28 mouse cellular contexts compared by ENCODE assay signal in the genomic region with DNA sequence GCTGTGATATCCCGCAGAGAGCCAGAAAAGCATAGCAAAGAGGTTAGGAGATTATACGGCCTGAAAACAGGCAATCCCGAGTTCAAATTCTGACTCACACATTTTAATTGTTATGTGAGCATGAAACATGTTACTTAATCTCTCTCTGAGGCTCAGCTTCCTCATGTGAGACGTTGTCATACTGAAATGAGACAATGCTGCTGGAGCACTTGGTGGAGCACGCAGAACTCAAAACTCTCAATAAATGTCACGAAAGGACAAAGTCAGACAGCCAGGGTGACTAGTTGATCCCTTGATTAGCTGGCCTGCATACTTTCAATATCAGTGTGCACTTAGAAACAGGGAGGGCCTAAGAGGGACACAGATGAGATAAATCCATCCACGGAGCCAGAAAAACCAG.
DNase-seq lines count a peak whose midpoint lies in the region; ATAC-seq lines count a peak whose summit lies in the region.
"Had no signal": no experiment of that assay in that cellular context is flagged by ENCODE, and none has a peak within 500 bp of the region (broad histone marks: within the 10 kb centered on the region; RNA-seq: fewer than 3 reads in every experiment).

No protein-coding gene starts in this region.

- H3K4me1 ChIP-seq in forebrain, embryonic 12.5 days = peaks cover 8% of the 10 kb centered on the region
- no peaks in the 10 kb centered on the region for H3K4me1 ChIP-seq in forebrain, embryonic 11.5 days (replicated peaks; ENCODE audit: control insufficient read depth, insufficient read depth, low read length)
- peaks cover 9% of the 10 kb centered on the region for H3K4me1 ChIP-seq in heart, embryonic 13.5 days
- H3K4me1 ChIP-seq in midbrain, embryonic 12.5 days = peaks cover 9% of the 10 kb centered on the region; the same call in 1 of the 2 replicates
- H3K4me1 ChIP-seq in midbrain, embryonic 14.5 days (ENCODE audit: control insufficient read depth, insufficient read depth, low read length) = peaks cover 3% of the 10 kb centered on the region; the same call in 1 of the 2 replicates
- H3K4me1 ChIP-seq: embryonic facial prominence, embryonic 15.5 days; forebrain, embryonic 15.5 days; heart, embryonic 15.5 days; hindbrain, embryonic 15.5 days; kidney, embryonic 15.5 days; limb, embryonic 12.5 days; liver, embryonic 15.5 days had no signal

- H3K27ac ChIP-seq in forebrain, embryonic 12.5 days = 0 out of 2 replicates have a peak overlapping the region, but pooled peaks have one; percentile 36
- no peak overlapping the region for H3K27ac ChIP-seq in forebrain, embryonic 11.5 days (ENCODE audit: low read depth, low read length)
- 0 out of 2 replicates have a peak overlapping the region, but pooled peaks have one; percentile 12 for H3K27ac ChIP-seq in heart, embryonic 13.5 days (replicated peaks)
- peak overlapping the region; percentile 39; the same call in 1 of the 2 replicates for H3K27ac ChIP-seq in midbrain, embryonic 12.5 days (replicated peaks)
- H3K27ac ChIP-seq in midbrain, embryonic 14.5 days (replicated peaks; ENCODE audit: low read depth, low read length) = no peak overlapping the region
- H3K27ac ChIP-seq: embryonic facial prominence, embryonic 15.5 days; forebrain, embryonic 15.5 days; heart, embryonic 15.5 days; hindbrain, embryonic 15.5 days; kidney, embryonic 15.5 days; limb, embryonic 12.5 days; liver, embryonic 15.5 days; stomach, embryonic 15.5 days had no signal

- 64% methylated on average over 7 of the region's 7 CpGs for WGBS in forebrain, embryonic 12.5 days
- WGBS in forebrain, embryonic 11.5 days = 73% methylated on average over 7 of the region's 7 CpGs
- 65% methylated on average over 7 of the region's 7 CpGs for WGBS in heart, embryonic 13.5 days
- WGBS in midbrain, embryonic 12.5 days = 63% methylated on average over 7 of the region's 7 CpGs
- 65% methylated on average over 7 of the region's 7 CpGs for WGBS in midbrain, embryonic 14.5 days

- ATAC-seq in forebrain, embryonic 12.5 days (ENCODE audit: low FRiP score) = no peak
- no peak for ATAC-seq in forebrain, embryonic 11.5 days (replicated peaks; ENCODE audit: low FRiP score)
- no peak for ATAC-seq in heart, embryonic 13.5 days (ENCODE audit: extremely low read depth, insufficient number of reproducible peaks, low FRiP score, low TSS enrichment)
- ATAC-seq in midbrain, embryonic 12.5 days (ENCODE audit: low FRiP score, low read depth) = no peak
- no peak for ATAC-seq in midbrain, embryonic 14.5 days (ENCODE audit: low FRiP score, low TSS enrichment)
- ATAC-seq: forebrain, embryonic 15.5 days; midbrain, embryonic 16.5 days had no signal

- H3K9me3 ChIP-seq in forebrain, embryonic 12.5 days = no peaks in the 10 kb centered on the region
- H3K9me3 ChIP-seq in forebrain, embryonic 11.5 days (ENCODE audit: control insufficient read depth, low read length) = no peaks in the 10 kb centered on the region
- H3K9me3 ChIP-seq in heart, embryonic 13.5 days = no peaks in the 10 kb centered on the region
- no peaks in the 10 kb centered on the region for H3K9me3 ChIP-seq in midbrain, embryonic 12.5 days
- H3K9me3 ChIP-seq in midbrain, embryonic 14.5 days (ENCODE audit: control insufficient read depth, low read length) = no peaks in the 10 kb centered on the region
- H3K9me3 ChIP-seq: embryonic facial prominence, embryonic 15.5 days; forebrain, embryonic 15.5 days; G1E; heart, embryonic 15.5 days; hindbrain, embryonic 15.5 days; kidney, embryonic 15.5 days; limb, embryonic 12.5 days; liver, embryonic 15.5 days; neural tube, embryonic 13.5 days; stomach, embryonic 15.5 days had no signal

- H3K36me3 ChIP-seq in forebrain, embryonic 12.5 days (replicated peaks) = no peaks in the 10 kb centered on the region
- no peaks in the 10 kb centered on the region for H3K36me3 ChIP-seq in forebrain, embryonic 11.5 days (ENCODE audit: control insufficient read depth, insufficient read depth, low read length)
- H3K36me3 ChIP-seq in heart, embryonic 13.5 days = no peaks in the 10 kb centered on the region
- no peaks in the 10 kb centered on the region for H3K36me3 ChIP-seq in midbrain, embryonic 12.5 days
- no peaks in the 10 kb centered on the region for H3K36me3 ChIP-seq in midbrain, embryonic 14.5 days (ENCODE audit: control insufficient read depth, insufficient read depth, low read length)
- H3K36me3 ChIP-seq: embryonic facial prominence, embryonic 15.5 days; forebrain, embryonic 15.5 days; G1E; heart, embryonic 15.5 days; hindbrain, embryonic 15.5 days; kidney, embryonic 15.5 days; limb, embryonic 12.5 days; liver, embryonic 15.5 days; neural tube, embryonic 13.5 days; stomach, embryonic 15.5 days had no signal

- H3K4me3 ChIP-seq in forebrain, embryonic 12.5 days (replicated peaks) = no peak overlapping the region
- H3K4me3 ChIP-seq in forebrain, embryonic 11.5 days (ENCODE audit: low read depth, low read length) = no peak overlapping the region
- H3K4me3 ChIP-seq in heart, embryonic 13.5 days = no peak overlapping the region
- H3K4me3 ChIP-seq in midbrain, embryonic 12.5 days = no peak overlapping the region
- H3K4me3 ChIP-seq in midbrain, embryonic 14.5 days (replicated peaks; ENCODE audit: low read depth, low read length) = no peak overlapping the region
- H3K4me3 ChIP-seq: embryonic facial prominence, embryonic 15.5 days; forebrain, embryonic 15.5 days; heart, embryonic 15.5 days; hindbrain, embryonic 15.5 days; kidney, embryonic 15.5 days; limb, embryonic 12.5 days; liver, embryonic 15.5 days; neural tube, embryonic 13.5 days; stomach, embryonic 15.5 days had no signal

- DNase-seq in forebrain, embryonic 11.5 days (ENCODE audit: low spot score) = no peak
- DNase-seq in heart, postnatal 4 days = no peak
- DNase-seq in midbrain, embryonic 14.5 days = no peak
- DNase-seq in lung, postnatal 25 days (ENCODE audit: low spot score) = no peak
- DNase-seq: adrenal gland, adult 8-10 months; cerebellum, adult 2 months; cerebellum, postnatal 14 days; gastrocnemius, postnatal 10 days; heart, adult 18-20 months; kidney, adult 18-20 months; kidney, postnatal 25 days; lung, embryonic 14.5 days; lung, postnatal 14 days; thymus, postnatal 25 days had no signal

- H3K4me2 ChIP-seq in forebrain, embryonic 12.5 days = no peak overlapping the region
- no peak overlapping the region for H3K4me2 ChIP-seq in forebrain, embryonic 11.5 days (ENCODE audit: low read depth, low read length, severe bottlenecking)
- H3K4me2 ChIP-seq in heart, embryonic 13.5 days = no peak overlapping the region
- H3K4me2 ChIP-seq in midbrain, embryonic 12.5 days (replicated peaks) = no peak overlapping the region
- H3K4me2 ChIP-seq in midbrain, embryonic 14.5 days (ENCODE audit: low read length) = no peak overlapping the region
- H3K4me2 ChIP-seq: embryonic facial prominence, embryonic 15.5 days; forebrain, embryonic 15.5 days; heart, embryonic 15.5 days; hindbrain, embryonic 15.5 days; kidney, embryonic 15.5 days; limb, embryonic 12.5 days; liver, embryonic 15.5 days; lung, embryonic 14.5 days; neural tube, embryonic 13.5 days; stomach, embryonic 15.5 days had no signal

- H3K27me3 ChIP-seq in forebrain, embryonic 12.5 days = no peaks in the 10 kb centered on the region
- H3K27me3 ChIP-seq in forebrain, embryonic 11.5 days (ENCODE audit: control insufficient read depth, insufficient read depth, low read length) = no peaks in the 10 kb centered on the region
- H3K27me3 ChIP-seq in heart, embryonic 13.5 days (replicated peaks) = no peaks in the 10 kb centered on the region
- H3K27me3 ChIP-seq in midbrain, embryonic 12.5 days = no peaks in the 10 kb centered on the region
- no peaks in the 10 kb centered on the region for H3K27me3 ChIP-seq in midbrain, embryonic 14.5 days (ENCODE audit: control insufficient read depth, insufficient read depth, low read length)
- H3K27me3 ChIP-seq: embryonic facial prominence, embryonic 15.5 days; forebrain, embryonic 15.5 days; heart, embryonic 15.5 days; hindbrain, embryonic 15.5 days; kidney, embryonic 15.5 days; limb, embryonic 12.5 days; liver, embryonic 15.5 days; neural tube, embryonic 13.5 days; stomach, embryonic 15.5 days had no signal

- no peak overlapping the region for H3K9ac ChIP-seq in forebrain, embryonic 12.5 days
- H3K9ac ChIP-seq in forebrain, embryonic 11.5 days (ENCODE audit: low read length) = no peak overlapping the region
- 0 out of 2 replicates have a peak overlapping the region, but pooled peaks have one; percentile 37 for H3K9ac ChIP-seq in heart, embryonic 13.5 days
- H3K9ac ChIP-seq in midbrain, embryonic 12.5 days (replicated peaks) = no peak overlapping the region
- no peak overlapping the region for H3K9ac ChIP-seq in midbrain, embryonic 14.5 days (replicated peaks; ENCODE audit: low read length)
- H3K9ac ChIP-seq: embryonic facial prominence, embryonic 15.5 days; forebrain, embryonic 15.5 days; heart, embryonic 15.5 days; hindbrain, embryonic 15.5 days; kidney, embryonic 15.5 days; limb, embryonic 12.5 days; liver, embryonic 15.5 days; lung, embryonic 14.5 days; neural tube, embryonic 13.5 days; stomach, embryonic 15.5 days had no signal

Comparison
In these comparisons a context has a peak if more than half of its experiments do, and no peak if none do; other contexts are left out.
1. H3K27ac ChIP-seq: peak in forebrain, embryonic 12.5 days (single experiment), heart, embryonic 13.5 days (single experiment) and midbrain, embryonic 12.5 days (single experiment); none in forebrain, embryonic 11.5 days (single experiment) and midbrain, embryonic 14.5 days (single experiment).